Mouse (Mus musculus) liver, embryonic 15.5 days (tissue): Measurements from ENCODE around the gene Rln3. TPM values are rescaled to one million over a fixed set of nuclear protein-coding genes. Genes with fewer than 3 reads are reported as not detected.

Experiments
- ATAC-seq: fragments of 200-750 bp; cut with Nextera tagmentation; 2 replicates; pipeline ENCODE4 v1.8.0; 2017; ENCODE audit warnings: moderate number of reproducible peaks, mild to moderate bottlenecking, moderate library complexity; ENCODE audit not compliant: insufficient read depth
- H3K27ac ChIP-seq: fragments of 300-500 bp; sonication (generic); replicated peaks from 2 replicates; pipeline ENCODE4 v1.5.1; 2015; ENCODE audit warnings: mild to moderate bottlenecking, inconsistent platforms
- H3K27me3 ChIP-seq: fragments of 300-500 bp; sonication (generic); 2 replicates; pipeline ENCODE4 v1.6.1; 2015; ENCODE audit warnings: mild to moderate bottlenecking, inconsistent platforms
- H3K36me3 ChIP-seq: fragments of 300-500 bp; sonication (generic); replicated peaks from 2 replicates; pipeline ENCODE4 v1.6.1; 2015; ENCODE audit warnings: moderate library complexity, mild to moderate bottlenecking, inconsistent platforms
- H3K4me1 ChIP-seq: fragments of 300-500 bp; sonication (generic); replicated peaks from 2 replicates; pipeline ENCODE4 v1.6.1; 2015; ENCODE audit warnings: inconsistent platforms
- H3K4me2 ChIP-seq: fragments of 300-500 bp; sonication (generic); 2 replicates; pipeline ENCODE4 v1.6.1; 2015; ENCODE audit warnings: moderate library complexity, mild to moderate bottlenecking, inconsistent platforms
- H3K4me3 ChIP-seq: fragments of 300-500 bp; sonication (generic); replicated peaks from 2 replicates; pipeline ENCODE4 v1.5.1; 2015; ENCODE audit warnings: mild to moderate bottlenecking, inconsistent platforms
- H3K9ac ChIP-seq: fragments of 300-500 bp; sonication (generic); 2 replicates; pipeline ENCODE4 v1.6.1; 2015; ENCODE audit warnings: moderate library complexity, mild to moderate bottlenecking, inconsistent platforms
- H3K9me3 ChIP-seq: fragments of 300-500 bp; sonication (generic); replicated peaks from 2 replicates; pipeline ENCODE4 v1.6.1; 2016; ENCODE audit warnings: inconsistent platforms
- WGBS: fragments of 180-500 bp; shearing (Covaris S2); methylation state at CpG from one replicate; pipeline ENCODE4 v1.1.7; 2015; ENCODE audit warnings: mixed read lengths; ENCODE audit not compliant: insufficient replicate concordance; 5-methylcytosine and 5-hydroxymethylcytosine counted together
- polyA plus RNA-seq: library from polyadenylated mRNA; unstranded; fragments of >200 nt; fragmentation: Nextera tagmentation; extraction: Ambion mirVana; gene quantifications from 2 replicates; pipeline ENCODE4 v1.2.1, GENCODE M21; 2015

The Rln3 gene
- polyA plus RNA-seq, 1 experiment from 2014 or later: 0.15 TPM

GRCm38 (mm10) chr8:84065037-84065436 is 20.2 kb upstream of the Rln3 start, which contains the start of gene Gm10643:
Gene Gm10643 (minus strand): TSS chr8:84065137.
- Histone ChIP-seq H3K27me3 (no peaks in the 10 kb centered on the region), H3K4me1 (peaks cover 60% of the 10 kb centered on the region), H3K36me3 (no peaks in the 10 kb centered on the region), H3K27ac (peak within 1 kb of the TSS; percentile 96), H3K9me3 (no peaks in the 10 kb centered on the region), H3K4me3 (peak within 1 kb of the TSS; percentile 74), H3K4me2 (peak within 1 kb of the TSS; percentile 92), H3K9ac (peak within 1 kb of the TSS; percentile 76)
- WGBS: 85% methylated on average over 1 of the region's 1 CpGs
- ATAC-seq: no peak

GRCm38 (mm10) chr8:84063861-84064610 is 19.2 kb upstream of the Rln3 start:
- Histone ChIP-seq H3K36me3 (no peaks in the 10 kb centered on the region), H3K27ac (peak overlapping the region; percentile 21; the same call in 1 of the 2 replicates), H3K4me2 (no peak overlapping the region), H3K9ac (no peak overlapping the region), H3K4me1 (peaks cover 50% of the 10 kb centered on the region), H3K27me3 (no peaks in the 10 kb centered on the region), H3K4me3 (no peak overlapping the region), H3K9me3 (no peaks in the 10 kb centered on the region)
- no peak for ATAC-seq
- WGBS: 26% methylated on average over 8 of the region's 8 CpGs

- ATAC-seq: peak; percentile 67
- H3K4me1 ChIP-seq: peaks cover 25% of the 10 kb centered on the region
- H3K27me3 ChIP-seq: 0 out of 2 replicates have a peak, but pooled peaks cover 4% of the 10 kb centered on the region
- H3K9me3 ChIP-seq: no peaks in the 10 kb centered on the region
- H3K27ac ChIP-seq: no peak overlapping the region
- H3K4me2 ChIP-seq: no peak overlapping the region
- WGBS: 28% methylated on average over 2 of the region's 2 CpGs
- no peak overlapping the region for H3K9ac ChIP-seq
- no peak overlapping the region for H3K4me3 ChIP-seq
- H3K36me3 ChIP-seq: no peaks in the 10 kb centered on the region
Observed at GRCm38 (mm10) chr8:84060245-84060644, 15.4 kb upstream of the Rln3 start.

GRCm38 (mm10) chr8:84059226-84059625 is 14.4 kb upstream of the Rln3 start:
- 81% methylated on average over 2 of the region's 2 CpGs for WGBS
- H3K9me3 ChIP-seq: no peaks in the 10 kb centered on the region

GRCm38 (mm10) chr8:84057827-84058226 is 13.0 kb upstream of the Rln3 start:
- Histone ChIP-seq H3K9me3 (no peaks in the 10 kb centered on the region), H3K4me1 (peaks cover 8% of the 10 kb centered on the region; the same call in 1 of the 2 replicates), H3K27me3 (0 out of 2 replicates have a peak, but pooled peaks cover 4% of the 10 kb centered on the region), H3K27ac (no peak overlapping the region), H3K4me3 (no peak overlapping the region), H3K4me2 (no peak overlapping the region), H3K9ac (no peak overlapping the region), H3K36me3 (no peaks in the 10 kb centered on the region)
- WGBS: 62% methylated on average over 1 of the region's 1 CpGs
- no peak for ATAC-seq

More at GRCm38 (mm10) chr8:84059226-84059625, 14.4 kb upstream of the Rln3 start:
- Histone ChIP-seq H3K36me3 (no peaks in the 10 kb centered on the region), H3K4me2 (no peak overlapping the region), H3K4me1 (peaks cover 15% of the 10 kb centered on the region; the same call in 1 of the 2 replicates), H3K27me3 (0 out of 2 replicates have a peak, but pooled peaks cover 4% of the 10 kb centered on the region), H3K9ac (no peak overlapping the region), H3K27ac (no peak overlapping the region), H3K4me3 (no peak overlapping the region)
- no peak for ATAC-seq

- no peak overlapping the region for H3K9ac ChIP-seq
- peaks cover 22% of the 10 kb centered on the region for H3K27me3 ChIP-seq
- H3K4me1 ChIP-seq: peaks cover 6% of the 10 kb centered on the region; the same call in 1 of the 2 replicates
- no peak overlapping the region for H3K4me2 ChIP-seq
- WGBS: 77% methylated on average over 5 of the region's 5 CpGs
- ATAC-seq: no peak
- H3K9me3 ChIP-seq: no peaks in the 10 kb centered on the region
- H3K27ac ChIP-seq: no peak overlapping the region
- H3K4me3 ChIP-seq: no peak overlapping the region
- no peaks in the 10 kb centered on the region for H3K36me3 ChIP-seq
Observed at GRCm38 (mm10) chr8:84053229-84053628, 8.4 kb upstream of the Rln3 start.

GRCm38 (mm10) chr8:84052746-84053145 is 7.9 kb upstream of the Rln3 start:
- Histone ChIP-seq H3K4me2 (no peak overlapping the region), H3K9me3 (no peaks in the 10 kb centered on the region), H3K27me3 (peaks cover 22% of the 10 kb centered on the region), H3K27ac (no peak overlapping the region), H3K9ac (no peak overlapping the region), H3K4me3 (no peak overlapping the region), H3K36me3 (no peaks in the 10 kb centered on the region), H3K4me1 (peaks cover 6% of the 10 kb centered on the region; the same call in 1 of the 2 replicates)
- no peak; the same call in 1 of the 2 replicates for ATAC-seq
- 24% methylated on average over 3 of the region's 3 CpGs for WGBS

GRCm38 (mm10) chr8:84048171-84048570 is 3.4 kb upstream of the Rln3 start:
- Histone ChIP-seq H3K4me2 (no peak overlapping the region), H3K9ac (no peak overlapping the region), H3K27ac (no peak overlapping the region), H3K27me3 (peaks cover 52% of the 10 kb centered on the region), H3K36me3 (no peaks in the 10 kb centered on the region), H3K4me1 (peaks cover 12% of the 10 kb centered on the region; the same call in 1 of the 2 replicates), H3K9me3 (no peaks in the 10 kb centered on the region), H3K4me3 (no peak overlapping the region)
- 63% methylated on average over 5 of the region's 5 CpGs for whole genome bisulfite sequencing
- no peak for ATAC-seq

GRCm38 (mm10) chr8:84046505-84046904 is 1.7 kb upstream of the Rln3 start:
- Histone ChIP-seq H3K36me3 (no peaks in the 10 kb centered on the region), H3K9ac (no peak overlapping the region), H3K4me2 (no peak overlapping the region), H3K27me3 (peaks cover 68% of the 10 kb centered on the region), H3K27ac (no peak overlapping the region), H3K9me3 (no peaks in the 10 kb centered on the region), H3K4me3 (no peak overlapping the region), H3K4me1 (peaks cover 13% of the 10 kb centered on the region)
- ATAC-seq: no peak
- whole genome bisulfite sequencing: 61% methylated on average over 3 of the region's 3 CpGs

GRCm38 (mm10) chr8:84044103-84044502 is 697 bp downstream of the Rln3 start:
- Histone ChIP-seq H3K4me1 (peaks cover 13% of the 10 kb centered on the region), H3K4me3 (no peak overlapping the region), H3K27me3 (peaks cover 73% of the 10 kb centered on the region), H3K27ac (no peak overlapping the region), H3K36me3 (no peaks in the 10 kb centered on the region), H3K9me3 (no peaks in the 10 kb centered on the region), H3K9ac (no peak overlapping the region), H3K4me2 (no peak overlapping the region)
- ATAC-seq: no peak
- 11% methylated on average over 7 of the region's 7 CpGs for WGBS

GRCm38 (mm10) chr8:84042948-84043342 is 1.9 kb downstream of the Rln3 start:
- Histone ChIP-seq H3K27me3 (peaks cover 75% of the 10 kb centered on the region), H3K4me1 (peaks cover 13% of the 10 kb centered on the region), H3K4me3 (peak overlapping the region; percentile 40; the same call in 1 of the 2 replicates), H3K9me3 (no peaks in the 10 kb centered on the region), H3K4me2 (peak overlapping the region; percentile 56), H3K36me3 (no peaks in the 10 kb centered on the region), H3K27ac (no peak overlapping the region), H3K9ac (no peak overlapping the region)
- WGBS: 31% methylated on average over 12 of the region's 12 CpGs
- no peak for ATAC-seq
